Mouse (Mus musculus): Measurements from ENCODE around the gene Cacnb3.
A peak's percentile ranks its signal among the peaks of the same experiment; 100 is the strongest.

Cacnb3 gene

GRCm38 (mm10) chr15:98635291-98635841 is 4.7 kb downstream of the Cacnb3 start:
- no peak for DNase-seq (ENCODE audit: low spot score in 2 of 2)

DNA sequence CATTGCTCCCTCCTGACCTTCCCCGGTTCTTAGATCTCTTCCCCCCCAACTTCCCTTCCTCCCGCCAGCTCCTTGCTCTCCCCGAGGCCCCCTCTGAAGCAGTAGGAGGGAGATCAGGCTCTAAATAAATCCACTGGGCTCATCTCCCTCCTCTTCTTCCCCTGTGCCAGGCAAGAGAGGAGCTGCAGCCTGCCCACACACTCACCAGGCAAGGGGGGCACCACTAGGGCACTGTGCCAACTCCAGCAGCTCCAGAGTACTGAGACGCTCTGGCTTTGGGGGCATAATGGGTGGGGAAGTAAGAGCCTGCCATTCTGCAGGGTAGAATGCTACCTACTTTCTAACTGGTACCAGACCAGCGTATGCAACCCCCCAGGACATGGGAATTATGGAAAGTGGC is 5.9 kb downstream of the Cacnb3 start:
- no peak for DNase-seq (ENCODE audit: low spot score in 2 of 2)

- no peak for DNase-seq (ENCODE audit: low spot score in 2 of 2)
Observed at GRCm38 (mm10) chr15:98637155-98637554, 6.5 kb downstream of the Cacnb3 start.

DNA sequence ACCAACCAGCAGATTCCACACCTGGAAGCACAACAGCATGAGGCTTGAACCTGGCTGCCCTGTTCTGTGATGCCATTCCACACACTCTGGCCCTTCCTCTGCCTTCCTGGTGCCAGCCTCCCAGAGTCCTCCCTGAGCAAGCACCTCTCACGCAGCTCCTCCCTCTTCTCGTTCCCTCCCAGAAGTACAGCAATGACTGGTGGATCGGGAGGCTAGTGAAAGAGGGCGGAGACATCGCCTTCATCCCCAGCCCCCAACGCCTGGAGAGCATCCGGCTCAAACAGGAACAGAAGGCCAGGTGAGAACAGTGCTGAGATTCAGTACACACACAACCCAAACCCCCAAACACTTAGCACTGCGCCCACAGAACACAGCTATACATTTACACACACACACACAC is 9.5 kb downstream of the Cacnb3 start:
- no peak for DNase-seq (ENCODE audit: low spot score in 2 of 2)

GRCm38 (mm10) chr15:98644406-98644805 is 13.8 kb downstream of the Cacnb3 start:
- no peak for DNase-seq (ENCODE audit: low spot score in 2 of 2)

DNA sequence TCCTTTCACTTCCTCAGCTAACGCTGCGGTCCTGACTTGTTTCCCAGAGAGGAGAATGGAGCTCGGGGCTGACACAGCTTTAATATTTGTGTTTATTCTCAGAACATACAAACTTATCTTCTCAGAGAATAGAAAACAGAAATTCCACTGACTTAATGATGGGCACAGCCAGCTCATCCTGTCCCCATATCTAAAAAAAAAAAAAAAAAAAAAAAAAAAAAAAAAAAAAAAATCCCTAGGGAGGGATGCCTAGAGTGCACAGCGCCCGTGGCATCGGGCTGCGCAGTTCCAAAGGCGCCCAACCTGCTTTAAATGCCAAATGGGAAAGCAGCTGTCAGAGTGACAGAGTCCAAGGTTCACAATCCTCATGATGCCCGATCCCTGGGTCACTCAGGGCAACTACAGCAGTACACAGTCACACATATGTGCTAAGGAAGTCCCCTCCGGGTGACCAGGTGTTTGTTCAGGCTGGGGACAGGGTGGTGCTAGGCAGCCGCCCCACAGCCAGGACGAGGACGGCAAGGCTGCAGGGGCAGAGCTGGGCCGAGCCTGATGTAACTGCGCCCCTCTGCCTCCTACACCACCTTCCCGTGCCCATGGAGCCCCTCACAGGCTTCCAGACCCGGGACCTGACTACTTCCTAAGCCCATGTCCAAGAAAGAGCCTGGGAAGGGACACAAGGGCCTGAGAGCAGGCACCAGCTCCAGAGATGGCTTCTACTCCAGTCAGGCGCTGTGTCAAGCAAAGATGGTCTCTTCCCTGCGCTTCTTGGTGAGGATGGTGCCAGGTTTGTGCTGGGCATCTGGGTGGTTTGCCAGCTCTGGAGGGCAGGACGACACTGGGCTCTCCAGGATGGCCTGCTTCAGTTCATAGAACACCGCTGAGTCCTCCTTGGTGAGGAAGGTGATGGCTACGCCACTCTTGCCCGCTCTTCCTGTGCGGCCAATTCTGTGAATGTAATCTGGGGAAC is 14.7 kb downstream of the Cacnb3 start:
- DNase-seq (ENCODE audit: low spot score in 2 of 2) = no peak

DNA sequence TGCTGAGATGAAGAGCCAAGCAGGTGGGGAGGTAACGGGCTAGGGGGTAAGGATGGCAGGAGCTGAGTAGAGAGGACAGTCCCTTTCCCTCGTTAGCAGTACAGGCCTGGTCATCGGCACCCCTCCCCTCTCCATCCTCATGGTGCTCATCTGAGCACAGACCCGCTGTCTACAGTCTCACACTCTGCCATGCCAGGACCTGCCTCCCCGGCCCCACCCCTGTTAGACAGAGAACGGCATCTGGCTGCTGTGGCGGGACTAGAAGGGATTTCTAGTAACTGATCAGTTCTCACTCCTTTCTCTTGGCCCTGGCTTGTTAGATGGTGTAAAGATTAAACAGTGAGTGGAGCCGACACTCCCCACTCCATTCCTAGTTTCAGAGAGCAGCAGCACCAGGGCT is 16.1 kb downstream of the Cacnb3 start:
- DNase-seq (ENCODE audit: low spot score in 2 of 2) = no peak

DNA sequence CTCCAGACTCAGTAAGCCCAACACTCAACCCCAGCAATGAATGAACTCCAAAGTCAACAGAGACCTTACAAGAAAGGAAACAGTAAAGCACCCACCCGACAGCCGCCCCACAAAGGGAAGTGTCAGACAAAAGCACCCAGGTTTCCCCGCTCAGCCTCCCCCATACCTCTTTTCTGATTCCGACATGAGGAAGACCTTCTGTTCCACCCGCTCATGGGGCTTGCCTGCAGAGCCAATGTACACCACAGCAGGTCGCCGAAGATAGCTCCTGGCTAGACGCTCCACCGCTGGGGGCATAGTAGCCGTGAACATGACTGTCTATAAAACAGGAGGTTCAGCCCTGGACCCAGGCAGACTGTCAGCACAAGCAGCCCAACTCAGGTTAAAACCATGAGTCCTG is 16.7 kb downstream of the Cacnb3 start:
- DNase-seq (ENCODE audit: low spot score in 2 of 2) = no peak

GRCm38 (mm10) chr15:98648071-98648470 is 17.4 kb downstream of the Cacnb3 start:
- no peak for DNase-seq (ENCODE audit: low spot score in 2 of 2)

- DNase-seq (ENCODE audit: low spot score in 2 of 2) = no peak
Observed at GRCm38 (mm10) chr15:98651431-98651830, 20.8 kb downstream of the Cacnb3 start.

- no peak for DNase-seq (ENCODE audit: low spot score in 2 of 2)
Observed at GRCm38 (mm10) chr15:98652174-98652573, 21.5 kb downstream of the Cacnb3 start.

DNA sequence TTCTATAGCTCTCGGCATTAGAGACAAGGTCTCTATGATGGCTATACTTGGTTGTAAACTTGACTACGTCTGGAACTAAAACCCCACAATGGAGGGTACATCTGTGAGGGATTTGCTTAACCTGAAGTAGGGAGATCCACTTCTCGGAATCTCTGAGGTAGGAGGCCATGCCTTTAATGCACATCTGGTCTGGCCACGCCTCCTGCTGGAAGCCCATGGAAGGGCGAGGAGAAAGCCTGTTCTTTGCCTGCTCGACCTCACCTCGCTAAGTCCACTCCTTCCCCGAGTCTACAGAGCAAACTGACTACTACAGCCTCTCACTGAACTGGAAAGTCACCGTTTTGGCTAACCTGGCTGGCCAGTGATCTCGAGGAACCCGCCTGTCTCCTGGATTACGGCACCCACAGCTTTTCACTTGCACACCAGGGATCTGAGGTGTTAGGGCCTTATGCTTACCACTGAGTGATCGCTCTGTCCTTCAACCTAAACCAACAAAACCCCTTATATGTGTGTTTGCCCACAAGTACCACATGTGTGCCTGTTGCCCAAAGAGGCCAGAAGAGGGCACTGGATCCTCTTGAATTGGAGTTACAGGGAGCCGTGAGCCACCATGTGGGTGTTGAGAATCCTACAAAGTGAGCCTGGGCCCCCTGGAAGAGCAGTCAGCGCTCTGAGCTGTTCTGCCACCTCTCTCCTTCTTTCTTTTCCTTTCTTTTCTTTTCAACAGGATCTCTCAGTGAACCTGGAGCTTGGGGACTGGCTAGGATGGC is 26.5 kb downstream of the Cacnb3 start:
- DNase-seq (ENCODE audit: low spot score in 2 of 2) = no peak

GRCm38 (mm10) chr15:98662198-98662566 is 31.5 kb downstream of the Cacnb3 start:
- no peak for DNase-seq (ENCODE audit: low spot score in 2 of 2)

DNA sequence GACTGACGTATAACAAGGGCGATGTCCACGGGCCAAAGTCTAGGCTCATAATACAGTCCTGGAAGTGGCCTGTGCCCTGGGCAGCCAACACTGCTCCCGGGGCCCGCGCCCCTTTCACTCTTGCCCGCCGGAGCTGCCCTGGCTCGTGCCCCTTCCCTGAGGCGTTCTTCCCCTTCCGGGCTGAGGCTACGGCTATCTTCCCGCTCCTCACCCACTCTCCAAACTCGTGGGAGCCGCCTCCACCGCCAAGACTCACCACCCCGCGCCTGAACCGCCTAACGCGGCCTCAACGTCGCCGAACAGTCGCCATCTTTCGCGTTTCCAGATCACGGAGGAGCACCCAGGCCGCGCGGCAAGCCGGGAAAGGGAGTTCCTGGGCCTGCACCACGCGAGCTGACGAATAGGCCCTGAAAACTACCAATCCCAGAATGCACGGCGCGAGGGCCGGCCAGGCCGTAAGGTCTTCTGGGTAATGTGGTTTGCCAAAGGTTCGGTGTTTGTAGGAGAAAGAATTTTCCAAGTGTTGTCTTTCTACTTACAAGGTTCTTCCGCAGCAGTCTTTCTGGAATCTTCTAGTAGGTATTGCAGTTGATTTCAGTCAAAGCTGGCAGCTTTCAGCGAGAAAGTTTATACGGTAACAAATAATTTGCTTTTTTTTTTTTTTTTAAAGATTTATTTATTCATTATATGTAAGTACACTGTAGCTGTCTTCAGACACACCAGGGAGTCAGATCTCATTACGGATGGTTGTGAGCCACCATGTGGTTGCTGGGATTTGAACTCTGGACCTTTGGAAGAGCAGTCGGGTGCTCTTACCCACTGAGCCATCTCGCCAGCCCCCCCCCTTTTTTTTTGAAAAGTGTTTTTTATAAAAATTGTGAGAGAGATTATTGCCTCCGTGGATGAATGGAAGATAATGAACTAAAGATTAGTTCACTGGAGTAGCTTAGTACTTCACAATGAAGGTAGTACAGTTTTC is 32.2 kb downstream of the Cacnb3 start, which contains the start of gene Ddx23:
Gene Ddx23 (minus strand): TSS at position 328 of the 979 bp plus-strand sequence.
- peak; percentile 90 to 96 for DNase-seq (ENCODE audit: low spot score in 2 of 2)

DNA sequence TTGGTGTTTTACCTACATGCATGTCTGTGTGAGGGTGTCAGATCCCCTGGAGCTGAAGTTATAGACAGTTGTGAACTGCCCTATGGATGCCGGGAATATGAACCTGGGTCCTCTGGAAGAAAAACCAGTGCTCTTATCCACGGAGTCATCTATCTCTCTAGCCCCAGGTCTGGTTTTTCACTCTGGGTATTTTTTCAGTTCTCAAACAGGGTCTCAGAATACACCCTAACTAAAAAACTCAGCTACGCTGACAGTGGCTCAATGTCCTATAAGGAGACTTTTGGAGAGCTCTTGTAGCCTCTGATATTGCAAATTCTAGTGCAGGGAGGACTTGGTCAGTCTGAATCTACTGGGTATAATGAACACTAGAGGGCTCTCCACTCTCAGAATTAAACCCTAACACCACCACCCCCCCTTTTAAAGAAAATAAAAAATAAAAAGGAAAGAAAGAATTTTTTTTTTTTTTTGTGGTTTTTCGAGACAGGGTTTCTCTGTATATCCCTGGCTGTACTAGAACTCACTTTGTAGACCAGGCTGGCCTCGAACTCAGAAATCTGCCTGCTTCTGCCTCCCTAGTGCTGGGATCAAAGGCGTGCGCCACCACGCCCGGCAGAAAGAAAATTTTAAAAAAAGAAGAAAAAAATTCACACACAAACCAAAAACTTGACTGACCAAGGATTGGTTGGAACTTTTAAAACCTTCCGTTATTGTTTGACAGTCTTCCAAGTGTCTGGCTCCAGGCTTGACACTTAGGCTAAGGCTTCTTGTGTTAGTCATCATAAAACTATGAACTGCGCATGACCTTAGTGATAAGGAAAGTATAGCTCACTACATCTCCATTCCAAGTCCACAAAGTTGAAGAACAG is 33.6 kb downstream of the Cacnb3 start:
- no peak for DNase-seq (ENCODE audit: low spot score in 2 of 2)

GRCm38 (mm10) chr15:98672592-98672991 is 42.0 kb downstream of the Cacnb3 start:
- DNase-seq (ENCODE audit: low spot score in 2 of 2) = no peak

DNA sequence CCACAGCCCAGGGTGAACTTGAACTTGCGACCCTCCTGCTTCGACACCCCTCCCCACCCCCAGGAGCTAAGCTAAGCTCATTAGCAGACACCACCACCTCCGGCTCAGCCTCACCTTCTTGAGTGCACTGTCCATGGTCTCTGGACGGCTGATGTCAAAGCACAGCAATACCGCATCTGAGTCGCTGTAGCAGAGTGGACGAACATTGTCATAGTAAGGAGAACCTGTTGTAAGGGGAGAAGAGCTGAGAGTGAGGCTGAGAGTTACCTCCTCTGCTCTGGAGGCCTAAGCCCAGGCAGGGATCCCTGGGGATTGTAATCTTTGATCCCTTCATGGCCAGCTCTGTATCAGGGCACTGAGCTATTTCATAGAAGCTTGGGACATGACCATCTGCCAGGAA is 43.1 kb downstream of the Cacnb3 start:
- no peak for DNase-seq (ENCODE audit: low spot score in 2 of 2)

GRCm38 (mm10) chr15:98674284-98674993 is 43.8 kb downstream of the Cacnb3 start:
- DNase-seq (ENCODE audit: low spot score in 2 of 2) = no peak

- no peak for DNase-seq (ENCODE audit: low spot score in 2 of 2)
Observed at GRCm38 (mm10) chr15:98674994-98675545, 44.4 kb downstream of the Cacnb3 start.
